Mouse (Mus musculus) thymus, postnatal 0 days (tissue): ENCODE measurements around the gene St7. TPM values are rescaled to one million over a fixed set of nuclear protein-coding genes. Genes with fewer than 3 reads are reported as not detected.
A peak's percentile ranks its signal among the peaks of the same experiment; 100 is the strongest.

Source experiments
- DNase-seq: peaks from one replicate; pipeline ENCODE4 v3.0.0-alpha.2; 2015; ENCODE audit warnings: low spot score
- polyA plus RNA-seq: library from polyadenylated mRNA; unstranded; fragments of >200 nt; fragmentation: Nextera tagmentation; extraction: Ambion mirVana; gene quantifications from 2 replicates; pipeline ENCODE4 v1.2.1, GENCODE M21; 2015

St7 gene
- polyA plus RNA-seq, 1 experiment from 2014 or later = 16.5 TPM

GRCm38 (mm10) chr6:17814074-17814649 lies 121.4 kb downstream of the St7 start:
- no peak for DNase-seq

GRCm38 (mm10) chr6:17816865-17817435 lies 124.2 kb downstream of the St7 start:
- DNase-seq = no peak

GRCm38 (mm10) chr6:17823614-17824013 lies 130.9 kb downstream of the St7 start:
- no peak for DNase-seq

DNA sequence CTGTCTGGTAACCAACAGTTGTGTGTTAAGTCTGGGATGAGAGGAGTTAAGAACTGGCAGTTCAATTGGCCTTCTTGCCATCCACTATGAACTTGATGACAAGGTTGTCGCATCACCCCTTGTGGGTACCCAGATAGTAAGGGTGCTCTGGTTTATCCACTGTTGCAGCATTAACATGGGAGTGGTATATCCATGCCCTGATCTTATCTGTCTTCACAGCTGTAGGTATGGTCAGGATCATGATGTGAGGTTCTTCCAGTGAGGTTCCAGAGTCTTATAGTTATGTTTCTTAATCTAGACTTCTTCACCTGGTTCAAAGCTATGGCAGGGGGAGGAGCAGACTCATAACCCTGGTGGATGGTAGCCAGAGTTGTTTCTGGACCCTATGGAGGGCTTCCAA lies 132.0 kb downstream of the St7 start:
- DNase-seq = no peak

DNA sequence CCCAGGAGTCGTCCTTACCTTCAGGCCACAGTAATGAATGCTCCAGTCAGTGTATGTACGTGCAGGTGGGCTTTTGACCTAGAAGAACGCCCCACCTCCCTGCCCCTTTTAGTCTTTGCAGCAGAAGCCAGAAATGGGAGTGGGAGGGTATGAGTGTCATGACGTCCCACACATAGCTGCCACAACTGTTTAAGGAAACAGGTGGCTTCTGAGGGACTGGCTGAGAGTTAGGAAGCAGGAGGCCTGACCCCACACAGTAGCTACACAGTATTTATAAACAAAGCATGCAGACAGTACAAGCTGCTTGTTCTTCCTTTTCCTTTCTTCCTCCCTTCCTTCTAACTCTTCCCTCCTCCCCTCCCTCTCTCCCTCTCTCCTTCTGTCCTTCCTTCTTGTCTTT lies 135.6 kb downstream of the St7 start:
- peak; percentile 40 for DNase-seq

DNA sequence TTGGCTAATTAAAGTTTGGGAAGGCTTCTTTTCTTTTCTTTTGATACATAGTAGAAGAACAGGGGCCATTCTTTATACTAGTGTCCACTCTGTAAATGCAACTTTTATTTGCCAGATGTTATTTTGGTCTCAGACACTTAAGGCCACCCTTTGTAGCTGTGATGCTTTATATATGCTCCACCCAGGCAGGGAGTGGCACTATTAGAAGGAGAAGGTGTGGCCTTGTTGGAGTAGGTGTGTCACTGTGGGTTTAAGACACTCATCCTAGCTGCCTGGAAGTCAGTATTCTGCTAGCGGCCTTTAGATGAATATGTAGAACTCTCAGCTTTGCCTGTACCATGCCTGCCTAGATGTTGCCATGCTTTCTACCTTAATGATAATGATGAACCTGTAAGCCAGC lies 137.2 kb downstream of the St7 start:
- no peak for DNase-seq

- peak; percentile 64 for DNase-seq
These were observed 141.8 kb downstream of the St7 start for GRCm38 (mm10) chr6:17834493-17834892.

DNA sequence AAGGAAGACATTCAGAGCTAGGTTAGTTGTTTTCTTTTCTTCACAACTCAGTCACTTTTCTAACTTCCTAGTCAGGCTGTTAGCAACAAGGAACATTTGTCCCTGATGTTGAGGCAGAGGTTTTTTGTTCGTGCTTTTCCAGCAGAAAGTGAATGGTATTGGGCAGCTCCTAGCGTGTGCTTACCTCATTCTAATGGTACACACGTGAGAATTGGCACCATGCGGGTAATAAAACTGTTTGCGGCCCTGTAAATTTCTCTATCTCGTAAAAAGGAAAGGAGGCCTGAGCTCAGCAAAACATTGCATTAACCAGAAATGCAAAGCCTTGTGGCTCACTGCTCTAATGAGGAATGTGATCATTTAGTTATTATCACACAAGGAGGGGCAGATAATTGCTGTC lies 143.0 kb downstream of the St7 start:
- no peak for DNase-seq

- no peak for DNase-seq
These were observed 144.9 kb downstream of the St7 start for GRCm38 (mm10) chr6:17837676-17838075.

- no peak for DNase-seq
These were observed 147.7 kb downstream of the St7 start for GRCm38 (mm10) chr6:17840431-17840830.

DNA sequence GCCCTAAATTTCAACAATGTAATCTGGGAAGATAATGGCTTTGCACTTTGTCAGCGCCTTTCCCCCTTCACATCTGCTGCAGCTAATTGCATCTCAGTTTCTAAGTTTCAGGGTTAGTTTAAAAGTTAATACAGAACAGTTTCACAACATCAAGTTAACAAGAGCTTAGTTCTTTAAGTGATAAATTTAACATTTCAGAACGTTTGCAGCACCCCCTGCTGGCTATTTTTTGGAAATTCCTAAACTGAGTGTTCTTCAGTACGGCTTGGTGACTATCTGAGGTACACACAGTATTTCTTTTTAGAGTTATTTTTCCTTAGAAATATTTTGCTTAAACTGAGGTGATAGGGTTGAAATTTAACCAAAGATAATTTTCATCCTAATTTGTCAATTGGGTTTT lies 150.0 kb downstream of the St7 start:
- peak; percentile 42 for DNase-seq

DNA sequence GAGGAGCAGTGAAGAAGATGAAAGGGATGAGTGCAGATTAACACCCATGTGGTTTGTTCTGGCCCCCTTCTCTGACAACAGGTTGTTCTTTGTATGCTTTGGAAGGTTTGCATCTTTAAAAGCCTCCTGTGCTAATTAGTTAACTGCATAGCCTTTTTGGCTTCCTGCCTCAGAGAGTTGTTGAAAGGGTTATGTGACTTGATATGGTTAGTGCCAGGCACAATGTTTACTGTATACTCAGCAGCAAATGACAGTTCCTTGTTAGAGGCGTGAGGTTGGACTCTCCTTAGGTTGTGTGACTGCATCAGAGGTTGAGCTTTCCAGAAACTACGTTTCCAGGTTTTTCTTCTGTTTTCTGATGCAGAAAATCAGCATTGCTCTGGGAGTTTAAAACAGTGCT lies 158.6 kb downstream of the St7 start:
- DNase-seq = no peak

GRCm38 (mm10) chr6:17853587-17854274 lies 161.0 kb downstream of the St7 start:
- no peak for DNase-seq

GRCm38 (mm10) chr6:17855616-17856015 lies 162.9 kb downstream of the St7 start:
- no peak for DNase-seq

DNA sequence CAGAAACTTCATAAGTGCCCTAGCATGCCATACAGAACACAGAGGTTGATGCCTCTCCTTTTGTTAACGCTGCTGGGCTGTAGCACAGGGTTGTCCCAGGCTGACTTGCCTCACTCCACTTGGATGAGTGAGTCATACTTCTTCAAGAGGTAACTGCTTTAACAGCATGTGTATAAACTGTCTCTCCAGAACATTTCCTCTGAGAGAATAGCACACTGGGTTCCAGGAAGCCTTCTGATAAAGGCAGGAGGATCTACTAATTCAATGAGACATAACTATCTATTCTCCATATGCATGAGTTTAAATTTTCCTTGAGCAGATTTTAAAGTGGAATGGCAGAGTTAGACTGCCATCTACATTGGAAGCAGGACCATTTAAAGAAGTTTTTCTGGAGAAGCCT lies 166.8 kb downstream of the St7 start:
- DNase-seq = no peak

DNA sequence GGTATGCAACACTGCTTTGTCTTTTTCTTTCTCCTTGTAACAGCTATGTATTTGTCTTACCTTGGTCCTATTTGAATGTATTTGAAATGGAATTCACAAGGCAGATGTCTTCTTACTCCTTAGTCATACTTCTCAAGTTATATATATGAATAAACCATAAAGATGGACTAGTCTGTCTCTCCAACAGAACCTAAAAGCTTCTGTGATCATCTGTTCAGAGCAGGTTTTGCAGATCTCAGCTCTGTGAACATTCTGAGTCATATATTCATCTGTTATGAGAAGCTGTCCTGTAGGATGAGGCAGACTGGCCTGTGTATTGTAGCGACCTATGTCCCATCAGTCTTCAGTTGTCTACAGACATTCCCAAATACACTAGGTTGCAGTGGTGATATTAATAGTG lies 167.7 kb downstream of the St7 start:
- no peak for DNase-seq

DNA sequence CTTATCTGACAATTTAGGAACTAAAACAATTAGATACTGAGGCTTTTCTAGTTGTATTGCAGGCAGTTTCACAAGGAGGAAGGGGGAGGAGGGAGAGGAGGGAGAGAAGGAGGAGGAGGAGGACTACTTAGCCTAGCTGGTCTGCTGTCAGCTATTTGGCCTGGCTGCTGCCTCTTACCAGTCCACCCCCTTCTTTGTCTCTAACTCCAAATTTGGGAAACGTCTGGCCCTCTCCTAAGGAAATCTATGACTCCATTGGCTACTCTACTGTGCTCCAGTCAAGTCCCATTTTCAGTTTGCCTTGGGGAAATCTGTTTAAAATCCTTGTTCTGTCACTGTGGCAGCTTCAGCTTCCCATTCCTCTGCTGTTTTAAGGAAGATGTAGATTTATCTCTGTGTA lies 175.1 kb downstream of the St7 start:
- no peak for DNase-seq

DNA sequence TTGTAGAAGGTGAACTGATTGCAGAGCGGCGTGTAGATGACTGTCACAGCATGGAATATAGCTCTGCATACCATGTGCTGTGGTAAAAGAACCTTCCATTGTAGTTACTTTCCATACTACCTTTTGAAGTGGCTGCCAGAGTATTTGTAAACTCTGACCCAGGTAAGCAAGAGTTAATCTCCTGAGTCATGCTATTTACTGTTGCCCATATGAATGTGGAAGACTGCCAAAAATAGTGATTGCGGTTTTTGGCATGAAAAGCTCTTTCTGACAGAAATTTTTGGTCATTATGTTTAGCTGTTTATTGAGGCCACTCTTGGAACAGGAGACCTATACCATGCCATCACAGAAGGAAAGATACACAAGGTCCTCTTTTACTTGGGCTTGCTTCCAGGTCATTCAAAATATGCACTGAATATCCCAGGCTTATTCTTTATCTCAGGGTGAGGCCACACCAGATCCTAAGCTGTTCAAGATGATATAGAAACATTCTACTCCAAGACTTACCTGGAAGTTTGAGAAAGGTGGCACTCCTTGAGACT lies 179.2 kb downstream of the St7 start:
- DNase-seq = no peak

- no peak for DNase-seq
These were observed 182.9 kb downstream of the St7 start for GRCm38 (mm10) chr6:17875606-17876005.

DNA sequence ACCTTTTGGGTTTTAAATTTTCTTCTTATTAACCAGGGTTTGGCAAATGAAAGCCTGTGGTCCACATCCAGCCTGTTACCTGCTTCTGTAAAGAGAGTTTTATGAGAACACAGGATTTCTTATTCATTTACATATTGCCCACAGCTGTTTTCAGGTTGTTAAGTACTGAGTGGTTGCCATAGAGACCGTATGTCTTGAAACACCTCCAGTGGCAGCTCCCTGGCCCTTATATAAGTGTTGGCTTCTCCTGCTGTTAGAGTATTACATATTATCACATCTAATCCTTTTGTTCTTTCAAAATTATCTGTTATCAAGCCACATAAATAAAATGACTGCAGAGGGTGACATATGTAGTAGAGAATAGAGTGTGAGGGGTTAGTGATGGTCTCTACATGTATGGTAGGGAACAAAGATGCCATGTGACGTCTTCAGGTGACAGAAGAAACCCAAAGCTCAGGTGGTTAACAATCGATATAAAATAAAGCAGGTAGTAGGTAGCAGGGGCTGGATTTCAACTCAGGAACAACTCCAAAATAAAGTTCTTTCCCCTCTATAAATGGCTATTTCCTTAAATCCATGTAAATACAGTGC lies 183.4 kb downstream of the St7 start:
- DNase-seq = no peak

DNA sequence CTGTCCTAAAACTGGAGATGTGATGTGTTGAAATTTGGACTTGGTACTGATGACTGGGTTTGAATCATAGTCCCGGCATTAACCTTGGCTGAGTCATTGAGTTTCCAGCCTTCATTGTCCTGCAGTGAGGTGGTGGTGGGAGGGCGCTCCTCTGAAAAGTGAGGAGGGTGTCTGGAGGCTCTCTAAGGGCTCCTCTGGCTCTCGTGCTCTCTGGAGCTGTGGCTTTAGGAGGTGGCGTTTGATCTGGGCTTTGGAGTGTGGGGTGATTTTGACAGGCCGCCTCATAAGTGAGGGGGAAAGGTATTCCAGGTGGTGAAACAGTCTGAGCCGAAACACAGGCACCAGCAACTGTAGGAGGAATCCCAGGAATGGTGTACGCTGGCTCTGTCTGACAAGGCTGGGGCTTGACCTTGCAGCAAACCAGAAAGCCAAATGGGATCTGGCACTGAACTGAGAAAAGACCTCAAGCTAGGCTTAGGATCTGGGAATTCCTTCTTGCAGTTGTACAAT lies 184.0 kb downstream of the St7 start:
- no peak for DNase-seq

DNA sequence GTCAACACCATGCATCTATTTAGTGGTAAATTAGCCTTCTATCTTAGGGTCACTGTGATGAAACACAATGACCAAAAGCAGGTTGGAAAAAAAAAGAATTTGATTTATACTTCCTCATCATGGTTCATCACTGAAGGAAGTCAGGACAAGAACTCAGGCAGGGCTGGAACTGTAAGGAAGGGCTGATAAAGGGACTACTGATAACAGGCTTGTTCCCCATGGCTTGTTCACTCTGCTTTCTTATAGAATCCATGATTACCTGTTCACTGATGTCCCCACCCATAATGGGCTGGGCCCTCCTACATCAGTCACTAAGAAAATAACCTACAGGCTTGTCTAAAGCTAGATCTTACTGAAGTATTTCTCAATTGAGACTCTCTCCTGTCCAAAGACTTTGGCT lies 190.2 kb downstream of the St7 start:
- no peak for DNase-seq
